Mouse (Mus musculus): ENCODE measurements around the gene Rere.
"Not testable (repeated sequence)": the region's sequence is repeated elsewhere in the genome, so short reads cannot be mapped to it uniquely, and the experiment has no call there.

Gene Rere

DNA sequence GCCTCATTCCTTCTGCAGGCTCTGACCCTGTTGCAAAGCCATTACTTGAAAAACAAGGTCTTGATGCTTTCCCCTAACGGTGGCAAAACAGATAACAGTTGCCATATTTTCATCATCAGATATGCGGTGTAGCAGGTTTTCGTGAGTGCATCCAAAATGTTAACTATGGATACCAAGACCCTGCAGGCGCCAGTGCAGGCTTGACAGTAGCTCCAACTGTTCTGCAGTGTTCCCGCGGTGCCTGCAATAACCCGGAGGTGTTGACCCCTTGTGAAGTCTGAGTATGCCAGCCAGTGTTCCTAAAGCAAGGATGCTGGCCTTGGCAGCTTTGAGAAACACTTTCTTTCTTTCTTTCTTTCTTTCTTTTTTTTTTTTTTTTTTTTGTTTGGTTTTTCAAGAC lies 26.3 kb upstream of the Rere start:
- DNase-seq: no peak

DNA sequence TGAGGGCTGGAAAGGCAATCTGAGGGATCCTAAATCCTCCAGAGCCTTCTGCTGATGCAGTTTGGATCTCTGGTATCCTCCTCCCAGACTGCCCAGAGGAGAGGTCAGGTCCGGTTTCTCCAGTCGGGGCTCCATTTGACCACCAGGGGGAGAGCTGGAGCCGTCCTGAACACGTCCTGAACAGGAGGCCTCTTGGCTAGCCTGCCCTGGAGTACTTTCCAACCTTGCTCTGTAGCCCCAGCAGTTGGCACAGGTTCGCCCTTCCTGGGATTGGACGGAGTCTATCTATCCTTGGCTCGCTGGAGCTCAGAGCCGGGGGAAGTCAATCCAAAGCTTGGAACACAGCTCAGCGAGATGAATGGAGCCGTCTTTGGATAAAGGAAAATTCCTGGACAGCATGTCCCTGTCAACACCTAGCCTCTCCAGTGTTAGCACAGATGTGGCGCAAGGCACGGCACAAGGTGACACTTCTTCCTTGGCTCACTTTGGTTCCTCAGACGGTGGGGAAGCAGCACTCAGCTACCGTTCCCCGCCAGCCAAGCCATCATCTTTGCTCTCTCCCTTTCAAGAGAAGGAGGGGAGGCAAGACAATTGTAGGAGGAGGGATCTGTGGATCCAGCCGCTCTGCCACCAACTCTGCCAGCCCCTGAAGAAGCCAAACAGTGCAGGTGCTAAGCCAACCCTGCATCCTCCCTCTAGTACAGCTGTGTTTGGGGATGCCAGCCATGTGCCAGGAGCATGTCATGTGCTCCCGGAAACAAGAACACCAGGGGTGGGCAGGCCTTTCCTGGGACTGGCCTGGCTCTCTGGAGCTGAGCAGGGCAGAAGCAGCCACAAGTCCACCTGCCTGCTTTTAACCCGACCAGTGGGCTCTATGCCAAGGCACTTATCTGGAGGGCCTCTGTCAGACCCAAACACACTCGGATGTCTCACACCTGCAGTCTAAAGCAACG lies 23.9 kb upstream of the Rere start:
- peak; percentile 89 to 96 for DNase-seq

DNA sequence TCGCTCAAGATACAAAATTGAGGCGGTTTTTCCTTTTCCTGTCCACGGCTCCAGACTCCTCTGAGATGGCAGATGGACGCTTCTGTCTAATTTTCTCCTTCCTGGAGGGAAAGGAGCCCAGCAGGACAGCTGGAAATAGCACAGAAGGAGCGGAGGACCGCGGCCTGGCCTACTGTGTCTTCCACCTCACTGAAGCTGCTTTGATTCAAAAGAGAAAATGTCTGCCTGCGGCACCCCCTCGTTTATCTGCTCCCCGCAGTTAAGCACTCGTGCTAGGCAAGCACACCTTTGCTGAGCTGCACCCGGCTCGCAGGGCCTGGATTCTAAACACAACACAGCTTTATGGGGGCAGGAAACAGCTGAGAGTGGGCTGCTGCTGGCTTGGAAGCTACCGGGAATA lies 23.1 kb upstream of the Rere start:
- DNase-seq: no peak

DNA sequence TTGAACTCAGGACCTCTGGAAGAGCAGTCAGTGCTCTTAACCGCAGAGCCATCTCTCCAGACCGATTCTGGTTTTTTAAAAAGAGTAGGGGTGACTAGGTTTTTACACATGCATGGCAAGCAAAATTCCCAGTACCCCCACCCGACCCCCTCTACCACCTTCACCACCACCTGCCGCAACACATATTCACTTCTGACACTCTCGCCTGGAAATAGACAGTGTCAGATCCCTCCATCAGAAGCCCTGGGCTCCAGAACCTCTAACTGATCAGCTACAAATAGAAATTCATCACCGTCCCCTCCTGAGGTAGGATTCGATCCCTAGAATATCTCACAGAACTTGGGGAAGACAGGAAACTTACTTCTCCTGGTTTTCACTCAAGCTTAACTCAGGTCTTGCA lies 21.9 kb upstream of the Rere start:
- no peak for DNase-seq

DNA sequence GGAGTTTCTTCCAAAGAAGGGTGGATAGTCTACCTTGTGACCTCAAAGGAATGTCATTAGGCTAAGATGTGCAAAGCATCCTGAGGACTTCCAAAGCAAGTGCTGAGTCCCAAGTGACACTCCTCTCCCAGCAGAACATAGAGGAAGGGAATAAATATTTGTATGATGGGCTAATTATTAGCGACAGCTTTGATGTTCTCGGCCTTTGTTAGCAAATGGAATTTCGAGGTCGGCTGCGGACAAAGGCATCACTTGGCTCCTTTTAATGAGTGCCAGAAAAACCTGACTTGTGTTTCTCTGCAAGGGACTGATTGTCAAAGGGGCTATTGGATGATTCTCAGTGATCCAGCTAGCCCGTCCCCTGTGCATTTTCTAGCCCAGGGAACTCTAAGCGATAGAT lies 21.3 kb upstream of the Rere start:
- DNase-seq: no peak

DNA sequence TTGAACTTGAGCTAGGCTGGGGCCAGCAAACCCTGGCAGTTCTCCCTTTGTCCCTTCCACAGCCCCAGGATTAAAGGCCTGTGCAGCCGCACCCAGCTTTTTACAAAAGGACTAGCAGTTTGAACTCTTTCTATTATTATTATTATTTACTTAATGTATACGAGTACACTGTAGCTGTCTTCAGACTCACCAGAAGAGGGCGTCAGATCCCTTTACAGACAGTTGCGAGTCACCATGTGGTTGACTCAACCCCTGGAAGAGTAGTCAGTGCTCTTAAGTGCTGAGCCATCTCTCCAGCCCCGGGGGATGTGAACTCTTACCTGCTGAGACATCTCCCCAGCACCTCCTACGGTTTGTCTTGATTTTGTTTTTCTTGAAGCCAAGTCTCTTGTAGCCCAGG lies 20.7 kb upstream of the Rere start:
- DNase-seq: no peak

DNA sequence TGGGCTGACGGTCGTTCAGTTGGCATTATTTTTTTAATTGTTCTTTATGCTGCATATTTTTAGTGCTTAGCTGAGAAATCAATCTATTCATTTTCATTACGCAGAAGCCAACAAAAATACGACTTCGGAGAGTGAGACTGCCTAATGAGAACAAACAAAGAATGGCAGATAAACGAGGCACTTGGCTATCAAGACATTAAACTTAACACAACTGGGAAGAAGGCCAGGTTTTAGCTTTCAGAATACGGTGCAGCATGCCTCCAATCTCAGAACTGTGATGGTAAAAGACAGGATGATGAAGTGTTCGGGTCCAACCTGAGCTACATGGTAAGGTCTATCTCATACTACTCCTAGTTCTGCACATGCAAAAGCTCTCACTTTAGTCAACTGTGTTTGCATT lies 19.1 kb upstream of the Rere start:
- DNase-seq: no peak

DNA sequence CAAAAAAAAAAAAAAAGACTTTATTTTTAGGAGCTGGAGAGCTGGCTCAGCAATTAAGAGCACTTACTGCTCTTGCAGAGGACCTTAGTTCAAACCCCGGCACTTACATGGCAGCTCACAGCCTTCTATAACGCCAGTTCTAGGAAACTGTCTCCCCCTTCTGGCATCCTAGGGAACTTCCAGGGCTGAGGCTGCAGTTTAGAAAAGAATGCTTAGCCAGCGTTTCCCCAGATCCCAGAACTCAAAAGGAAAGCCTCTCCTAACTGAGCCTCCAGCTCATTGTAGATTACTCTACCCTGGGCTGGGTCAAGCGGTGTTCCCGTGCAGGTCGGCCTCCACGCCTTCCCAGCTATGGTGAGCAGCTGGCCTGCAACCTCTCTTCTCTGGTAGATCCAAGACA lies 16.5 kb upstream of the Rere start:
- peak; percentile 58 to 73 for DNase-seq

DNA sequence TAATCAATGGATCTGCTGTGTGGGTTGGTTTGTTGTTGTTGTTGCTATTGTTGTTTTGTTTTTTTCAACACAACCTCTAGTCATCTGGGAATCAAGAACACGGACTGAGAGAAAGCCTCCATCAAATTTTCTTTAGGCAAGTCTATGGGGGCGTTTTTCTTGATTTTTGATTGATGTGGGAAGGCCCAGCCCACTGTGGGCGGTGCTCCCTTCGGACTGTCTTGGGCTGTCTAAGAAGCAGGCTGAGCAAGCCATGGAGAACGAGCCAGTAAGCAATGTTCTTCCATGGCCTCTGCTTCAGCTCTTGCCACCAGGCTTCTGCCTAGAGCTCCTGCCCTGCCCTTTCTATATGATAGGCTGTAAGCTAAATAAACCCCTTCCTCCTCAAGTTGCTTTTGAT lies 16.0 kb upstream of the Rere start:
- no peak for DNase-seq

DNA sequence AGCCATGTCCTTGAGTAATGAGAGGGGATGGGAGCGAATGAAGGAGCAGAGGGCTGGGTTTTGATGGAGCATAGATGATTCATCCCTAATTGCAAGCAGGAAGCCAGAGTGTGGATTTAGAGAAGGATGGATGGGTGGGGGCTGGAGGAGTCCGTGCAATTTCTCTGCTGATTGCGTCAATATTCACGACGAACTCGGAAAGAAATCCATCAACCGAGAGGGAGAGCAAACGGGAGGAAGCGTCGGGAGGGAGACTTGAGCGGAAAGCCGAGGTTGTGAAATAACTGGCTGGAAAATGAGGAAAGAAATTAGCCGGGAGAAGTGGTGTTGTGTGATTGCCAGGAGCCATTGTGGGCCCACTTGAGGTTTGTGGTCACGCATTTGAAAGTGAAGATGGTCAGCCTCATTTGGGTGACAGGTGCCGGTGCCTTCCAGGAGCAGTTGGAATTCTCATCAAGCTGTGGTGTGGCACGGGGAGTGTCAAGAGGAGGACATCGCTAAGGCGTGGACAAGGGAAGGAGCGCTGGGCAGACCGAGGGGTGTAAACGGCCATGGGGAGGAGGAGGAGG lies 14.7 kb upstream of the Rere start:
- DNase-seq: no peak

DNA sequence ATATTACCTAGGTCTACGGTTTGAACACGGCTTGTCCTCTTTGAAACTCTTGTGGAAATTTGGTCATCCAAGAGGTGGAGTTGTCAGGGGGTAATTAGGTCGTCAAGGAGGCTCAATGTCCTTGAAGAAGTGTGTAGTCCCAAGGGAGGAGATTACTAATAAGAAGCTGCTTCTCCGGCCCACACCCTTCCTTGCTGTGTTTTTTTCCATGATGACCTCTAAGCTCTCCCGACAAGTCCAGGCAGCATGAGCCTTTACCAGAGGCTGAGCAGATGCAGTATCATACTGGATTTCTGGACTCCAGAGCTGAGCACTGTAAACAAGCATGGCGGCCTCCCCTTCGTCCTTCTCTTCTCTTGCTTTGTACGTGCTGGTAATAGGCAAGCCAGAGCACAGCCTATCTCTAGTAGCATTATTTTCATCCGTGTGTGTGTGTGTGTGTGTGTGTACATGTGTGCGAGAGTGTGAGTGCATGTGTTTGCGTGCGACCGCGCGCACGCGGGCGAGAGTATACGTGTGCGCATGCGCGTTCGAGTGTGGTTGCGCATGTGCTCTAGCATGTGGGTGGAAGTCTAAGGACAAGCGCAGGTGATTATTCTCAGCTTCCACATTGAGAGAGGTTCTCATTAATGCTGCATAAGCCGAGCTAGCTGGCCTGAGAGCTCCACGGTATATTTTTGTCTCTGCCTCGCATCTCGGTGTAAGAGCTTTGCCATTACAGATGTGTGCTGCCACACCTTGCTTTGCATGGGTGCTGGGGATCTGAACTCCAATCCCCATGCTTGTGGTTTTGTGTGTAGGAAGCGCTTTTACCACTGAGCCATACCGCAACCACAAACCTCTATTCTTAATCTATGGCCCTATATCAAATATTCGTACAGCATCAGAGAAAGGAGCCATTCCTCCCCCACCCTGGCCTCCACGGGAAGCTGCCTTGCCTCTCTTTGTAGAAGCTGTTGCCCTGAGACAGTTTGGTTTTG lies 12.5 kb upstream of the Rere start:
- peak in 1 of 2 experiments; percentile 27 for DNase-seq

DNA sequence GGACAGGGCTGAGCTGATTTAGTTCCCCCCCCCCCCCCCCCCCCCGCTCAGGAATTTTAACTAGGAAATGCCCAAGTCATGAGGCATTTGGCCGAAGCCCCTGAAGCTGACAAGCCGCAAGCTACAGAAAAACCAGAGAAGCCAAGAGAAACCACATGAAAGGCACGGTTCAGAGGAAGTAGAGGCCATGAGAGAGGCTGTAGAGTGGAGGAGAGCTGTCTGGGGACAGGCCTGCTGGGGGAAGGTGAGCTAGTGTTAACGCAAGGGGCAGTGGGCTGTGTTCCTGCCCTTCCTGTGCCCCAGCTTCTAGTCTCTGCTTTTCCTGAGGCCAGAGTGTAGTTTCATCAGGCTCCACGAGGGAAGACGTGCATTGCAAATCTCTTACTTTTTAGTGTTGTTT lies 11.8 kb upstream of the Rere start:
- no peak for DNase-seq

DNA sequence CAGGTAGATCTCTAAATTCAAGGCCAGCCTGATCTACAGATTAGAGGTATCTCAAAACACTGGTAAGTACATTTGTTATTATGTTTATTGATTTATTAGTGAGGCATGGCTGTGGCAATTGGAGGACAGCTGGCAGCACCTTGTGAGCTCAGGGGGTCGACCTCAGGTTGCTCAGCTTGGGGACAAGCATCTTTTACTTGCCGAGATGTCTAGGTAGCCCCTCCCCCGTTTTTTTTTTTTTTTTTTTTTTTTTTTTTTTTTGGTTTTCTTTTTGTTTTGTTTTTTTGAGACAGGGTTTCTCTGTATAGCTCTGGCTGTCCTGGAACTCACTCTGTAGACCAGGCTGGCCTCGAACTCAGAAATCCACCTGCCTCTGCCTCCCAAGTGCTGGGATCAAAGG lies 10.7 kb upstream of the Rere start:
- DNase-seq: not testable (repeated sequence)

DNA sequence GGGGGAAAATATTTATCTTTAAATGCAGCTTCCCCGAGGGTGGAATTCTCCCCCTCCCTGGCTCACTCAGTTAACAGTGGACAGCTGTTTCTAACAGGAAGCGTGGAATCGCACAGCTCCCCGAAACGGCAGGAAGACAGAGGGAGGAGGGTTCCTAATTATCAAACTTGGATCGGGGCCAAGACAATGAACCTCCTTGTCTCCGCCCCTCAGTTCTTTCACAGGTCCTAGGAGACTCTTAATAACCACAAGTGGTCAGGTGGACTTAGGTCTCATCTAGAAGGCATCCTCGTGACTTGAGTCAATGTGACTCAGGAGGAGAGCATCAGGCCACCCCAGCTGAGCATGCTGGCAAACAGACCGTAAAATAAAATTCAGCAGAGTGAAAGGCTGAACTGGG lies 8.7 kb upstream of the Rere start:
- DNase-seq: peak; percentile 79 to 93

DNA sequence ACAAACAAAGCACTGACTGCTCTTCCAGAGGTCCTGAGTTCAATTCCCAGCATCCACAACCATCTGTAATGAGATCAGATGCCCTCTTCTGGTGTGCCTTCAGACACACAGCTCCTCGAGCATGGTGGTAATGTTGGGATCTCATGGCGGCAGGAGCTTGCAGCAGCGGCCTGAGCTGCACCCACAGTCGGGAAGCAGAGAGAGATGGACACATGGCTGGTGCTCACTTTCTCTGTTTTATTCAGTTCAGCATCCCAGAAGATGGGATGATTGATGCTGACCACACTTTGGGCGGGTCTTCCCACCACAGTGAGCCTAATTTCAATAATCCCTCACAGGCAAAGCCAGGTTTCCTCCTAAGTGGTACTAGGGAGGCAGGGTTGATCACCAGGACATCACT lies 5.9 kb upstream of the Rere start:
- no peak for DNase-seq

DNA sequence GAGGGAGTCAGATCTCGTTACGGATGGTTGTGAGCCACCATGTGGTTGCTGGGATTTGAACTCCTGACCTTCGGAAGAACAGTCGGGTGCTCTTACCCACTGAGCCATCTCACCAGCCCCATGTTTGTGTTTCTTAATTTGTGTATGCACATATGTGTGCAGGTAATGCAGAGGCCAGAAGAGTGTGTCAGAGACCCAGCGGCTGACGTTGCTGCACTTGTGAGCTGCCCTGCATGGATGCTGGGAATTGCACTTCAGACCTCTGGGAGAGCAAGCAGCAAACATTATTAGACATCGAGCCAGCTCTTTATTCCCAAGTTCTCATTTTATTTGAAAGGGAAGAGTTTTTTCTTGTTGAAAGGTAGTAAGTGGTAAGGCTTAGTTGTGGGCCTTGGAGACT lies 2.1 kb upstream of the Rere start:
- not testable (repeated sequence) for DNase-seq

DNA sequence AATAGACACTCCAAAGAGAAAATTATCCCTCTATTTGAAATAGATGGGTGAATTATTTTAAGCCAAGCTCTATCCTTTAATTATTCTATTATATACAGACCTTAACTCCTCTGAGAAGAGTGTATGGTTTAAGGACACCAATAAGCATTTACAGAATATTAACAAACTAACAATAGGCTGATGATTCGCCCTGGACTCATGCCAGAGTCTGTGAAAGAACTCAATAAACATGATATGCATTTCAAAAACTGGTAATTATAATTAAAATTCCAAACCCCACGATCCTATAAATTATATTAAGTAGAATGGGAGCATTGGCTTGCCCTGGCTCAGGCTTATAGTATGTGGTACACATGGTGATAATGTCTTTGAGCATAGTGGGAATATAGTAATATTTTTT lies 1.4 kb upstream of the Rere start:
- DNase-seq: no peak

DNA sequence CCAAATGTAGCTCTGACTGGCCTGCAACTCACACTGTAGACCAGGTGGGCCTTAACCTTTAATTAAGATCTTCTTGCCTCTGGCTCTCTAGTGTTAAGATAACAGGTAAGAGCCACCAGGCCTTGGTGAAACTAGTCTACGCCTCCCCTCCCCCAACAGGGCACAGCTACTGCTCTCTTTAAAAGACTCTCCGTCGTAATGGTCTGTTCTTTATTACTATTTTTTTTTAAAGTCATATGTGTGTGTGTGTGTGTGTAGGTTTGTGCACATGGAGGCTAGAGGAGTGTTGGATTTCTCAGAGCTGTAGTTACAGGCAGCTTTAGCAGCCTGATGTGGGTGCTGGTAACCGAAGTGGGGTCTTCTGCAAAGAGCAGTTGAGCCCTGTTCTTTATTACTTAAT lies 987 bp upstream of the Rere start:
- DNase-seq: peak in 1 of 2 experiments; percentile 55

DNA sequence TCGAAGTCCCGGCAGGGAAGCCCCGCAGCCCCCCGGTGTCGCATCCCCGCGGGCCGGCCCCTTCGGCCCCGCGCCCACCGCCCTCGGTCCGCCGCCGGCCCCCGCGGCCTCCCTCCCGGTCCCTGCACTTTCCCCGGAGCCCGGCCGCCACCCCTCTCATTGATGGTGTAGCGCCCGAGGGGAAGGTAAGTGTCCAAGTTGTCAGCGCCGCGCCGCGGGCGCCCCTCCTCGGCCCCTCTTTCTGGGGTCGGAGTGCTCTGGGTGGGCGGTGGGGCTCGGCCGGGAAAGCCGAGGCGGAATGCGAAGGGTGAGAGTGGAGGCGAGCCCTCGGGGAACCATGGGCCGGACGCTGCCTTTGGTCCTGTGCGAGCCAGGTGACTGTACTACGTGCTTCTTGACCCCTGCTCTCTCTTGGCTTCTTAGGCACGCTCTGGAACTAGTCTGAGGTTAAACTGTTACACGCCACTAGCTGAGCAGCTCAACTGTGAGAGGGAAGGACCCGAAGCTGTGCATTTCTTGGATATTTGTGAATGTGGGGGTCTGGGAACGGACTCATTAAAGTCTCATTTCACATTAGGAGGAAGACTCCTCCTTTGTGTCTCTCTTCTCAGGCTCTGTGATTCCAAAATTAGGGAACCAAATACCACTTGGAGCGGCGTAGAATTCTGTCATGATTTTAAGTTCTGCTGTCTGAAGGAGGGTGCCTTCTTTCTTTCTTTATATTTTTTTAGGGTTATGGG lies 615 bp downstream of the Rere start:
- peak; percentile 80 to 86 for DNase-seq

DNA sequence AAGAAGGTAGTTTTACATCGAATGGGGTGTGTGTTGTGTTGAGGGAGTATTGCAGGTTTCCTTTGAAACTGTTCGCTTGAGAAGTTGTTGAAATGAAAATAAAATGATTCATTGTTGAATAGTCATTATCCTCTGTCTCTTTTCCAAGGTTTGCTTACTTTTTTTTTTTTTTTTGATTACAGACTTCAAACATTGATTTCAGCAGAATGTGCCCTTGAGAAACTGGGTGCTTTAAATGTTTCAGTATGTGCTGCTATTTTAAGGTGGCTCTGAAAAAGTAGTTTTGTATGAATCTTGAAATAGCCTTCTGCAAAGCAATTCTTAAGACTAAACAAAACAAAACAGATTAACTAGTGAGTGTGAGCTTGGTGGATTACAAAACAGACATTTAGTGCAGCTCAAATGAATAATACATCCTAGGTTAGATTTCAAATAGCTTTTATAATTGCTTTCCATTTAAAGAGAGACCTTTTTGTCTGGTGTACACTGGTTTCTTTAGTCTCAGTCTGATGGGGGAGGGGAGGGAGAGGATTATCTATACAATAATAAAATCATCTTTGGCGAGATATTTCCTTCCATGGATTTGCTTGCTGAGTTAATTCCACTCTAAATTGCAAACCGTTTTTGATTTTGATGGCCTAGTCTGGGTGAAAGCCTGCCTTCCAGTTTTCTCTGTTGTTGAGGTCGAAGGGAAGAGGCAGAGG lies 1.3 kb downstream of the Rere start:
- DNase-seq: no peak

DNA sequence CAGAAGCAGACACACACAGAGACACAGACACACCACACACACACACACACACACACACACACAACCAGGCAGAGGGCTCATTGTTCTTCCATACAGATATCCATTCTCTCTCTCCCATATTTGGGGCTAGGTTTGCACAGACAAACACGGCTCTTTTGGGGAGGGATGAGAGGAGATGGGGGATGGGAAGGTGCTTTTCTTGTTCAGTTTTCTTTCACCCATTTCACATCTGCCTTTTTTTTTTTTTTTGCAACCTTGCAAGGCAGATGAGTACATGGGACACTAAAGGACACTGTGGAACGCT lies 1.8 kb downstream of the Rere start:
- no peak for DNase-seq

DNA sequence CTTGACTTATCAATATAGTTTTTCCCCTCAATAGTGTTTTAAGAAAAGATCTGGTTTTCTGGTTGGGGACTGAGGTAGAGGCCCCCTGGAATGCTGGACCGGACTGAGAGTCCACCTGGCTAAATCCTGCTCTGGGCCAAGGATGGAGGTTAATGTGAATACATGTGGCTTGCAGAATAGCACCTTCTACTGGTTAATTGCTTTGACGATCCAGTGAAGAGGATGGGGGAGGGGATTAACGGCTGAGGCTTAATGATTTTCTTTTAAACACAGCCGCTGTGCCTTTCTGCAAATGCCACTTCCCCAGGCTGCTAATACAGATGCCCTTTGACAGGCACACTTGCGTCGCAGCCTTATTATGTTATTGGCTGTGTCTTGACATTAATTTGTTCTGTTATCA lies 2.5 kb downstream of the Rere start:
- peak; percentile 71 to 86 for DNase-seq
